Mouse (Mus musculus) heart, postnatal 0 days (tissue): ENCODE measurements at regions not wholly inside any gene's neighbourhood (a gene's known extent, or its start where the extent isn't known, plus 50 kb on each side); places are given as distances from the start of the nearest gene placed in this dataset.
A peak's percentile ranks its signal among the peaks of the same experiment; 100 is the strongest.

Experiments used
- ATAC-seq: fragments of 200-750 bp; cut with Nextera tagmentation; 2 replicates; pipeline ENCODE4 v1.8.0; 2017; ENCODE audit warnings: low read depth, moderate number of reproducible peaks, moderate library complexity; ENCODE audit not compliant: insufficient read depth
- DNase-seq: peaks from one replicate; pipeline ENCODE4 v3.0.0-alpha.2; 2016; ENCODE audit warnings: low spot score
- H3K27ac ChIP-seq: fragments of 300-500 bp; sonication (generic); 2 replicates; pipeline ENCODE4 v1.5.1; 2014; ENCODE audit warnings: low read depth, mild to moderate bottlenecking
- H3K27me3 ChIP-seq: fragments of 300-500 bp; sonication (generic); 2 replicates; pipeline ENCODE4 v1.6.1; 2014; ENCODE audit warnings: low read length, mixed read lengths; ENCODE audit not compliant: control insufficient read depth, insufficient read depth
- H3K36me3 ChIP-seq: fragments of 300-500 bp; sonication (generic); replicated peaks from 2 replicates; pipeline ENCODE4 v1.6.1; 2014; ENCODE audit warnings: low read length, mixed read lengths; ENCODE audit not compliant: control insufficient read depth, insufficient read depth
- H3K4me1 ChIP-seq: fragments of 300-500 bp; sonication (generic); 2 replicates; pipeline ENCODE4 v1.6.1; 2014; ENCODE audit warnings: antibody characterized with exemption; ENCODE audit not compliant: control insufficient read depth, insufficient read depth
- H3K4me2 ChIP-seq: fragments of 300-500 bp; sonication (generic); 2 replicates; pipeline ENCODE4 v1.6.1; 2014; ENCODE audit warnings: low read depth, mild to moderate bottlenecking, low read length, moderate library complexity
- H3K4me3 ChIP-seq: fragments of 300-500 bp; sonication (generic); 2 replicates; pipeline ENCODE4 v1.5.1; 2014; ENCODE audit warnings: low read depth, low read length
- H3K9ac ChIP-seq: fragments of 300-500 bp; sonication (generic); replicated peaks from 2 replicates; pipeline ENCODE4 v1.6.1; 2014; ENCODE audit warnings: low read depth, low read length, mixed read lengths
- H3K9me3 ChIP-seq: fragments of 300-500 bp; sonication (generic); replicated peaks from 2 replicates; pipeline ENCODE4 v1.6.1; 2016; ENCODE audit warnings: low read length; ENCODE audit not compliant: control insufficient read depth
- CTCF ChIP-seq: IDR thresholded peaks from 2 replicates; pipeline ENCODE4 v1.5.1; 2016; ENCODE audit warnings: antibody characterized with exemption, control low read depth, low read depth
- EP300 ChIP-seq: IDR thresholded peaks from 2 replicates; pipeline ENCODE4 v1.6.1; 2016; ENCODE audit warnings: antibody characterized with exemption, low read depth
- WGBS: fragments of 180-500 bp; shearing (Covaris S2); extraction: QIAGEN DNeasy Blood & Tissue Kit; methylation state at CpG from one replicate; pipeline ENCODE4 v1.1.7; 2014; 5-methylcytosine and 5-hydroxymethylcytosine counted together

- no peak for TF ChIP-seq CTCF
- no peak for TF ChIP-seq EP300
- no peaks in the 10 kb centered on the region for H3K4me1 ChIP-seq
- H3K27ac ChIP-seq = no peak overlapping the region
- no peak overlapping the region for H3K9ac ChIP-seq
- no peaks in the 10 kb centered on the region for H3K27me3 ChIP-seq
- ATAC-seq = no peak
- no peak overlapping the region for H3K4me2 ChIP-seq
- no peaks in the 10 kb centered on the region for H3K36me3 ChIP-seq
- DNase-seq = no peak
- 77% methylated on average over 2 of the region's 2 CpGs for WGBS
- no peaks in the 10 kb centered on the region for H3K9me3 ChIP-seq
- H3K4me3 ChIP-seq = no peak overlapping the region
Observed at GRCm38 (mm10) chr13:111055817-111056216, 199.0 kb upstream of the Actbl2 start.

DNA sequence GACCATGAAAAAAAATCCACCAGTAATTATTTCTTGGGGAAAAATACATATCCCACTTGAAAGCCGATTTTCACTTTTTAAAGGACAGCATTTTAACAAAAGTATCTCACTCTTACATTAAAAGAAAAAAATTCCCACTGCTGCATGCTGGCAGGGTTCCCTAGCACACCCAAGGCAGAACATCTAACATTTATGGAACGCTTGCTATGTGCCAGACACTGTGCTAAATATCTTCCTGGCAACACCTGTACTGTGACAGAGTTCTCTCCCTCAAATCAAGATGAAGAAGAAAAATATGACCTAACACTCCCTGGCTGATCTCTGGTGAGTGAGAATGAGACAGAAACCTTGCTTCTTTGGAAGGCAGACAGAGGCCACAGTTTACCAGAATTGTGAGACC is 167.1 kb upstream of the Actbl2 start:
- Histone ChIP-seq H3K4me3 (no peak overlapping the region), H3K36me3 (no peaks in the 10 kb centered on the region), H3K9me3 (no peaks in the 10 kb centered on the region), H3K27me3 (no peaks in the 10 kb centered on the region), H3K4me1 (no peaks in the 10 kb centered on the region), H3K9ac (no peak overlapping the region), H3K27ac (no peak overlapping the region), H3K4me2 (no peak overlapping the region)
- 67% methylated on average over 2 of the region's 2 CpGs for WGBS
- ATAC-seq (no peak), DNase-seq (no peak)
- no peak for TF ChIP-seq CTCF
- no peak for TF ChIP-seq EP300

- H3K4me2 ChIP-seq = no peak overlapping the region
- WGBS = 87% methylated on average over 5 of the region's 5 CpGs
- DNase-seq (no peak), ATAC-seq (no peak)
- H3K9me3 ChIP-seq = no peaks in the 10 kb centered on the region
- H3K27ac ChIP-seq = no peak overlapping the region
- no peaks in the 10 kb centered on the region for H3K27me3 ChIP-seq
- H3K36me3 ChIP-seq = no peaks in the 10 kb centered on the region
- no peak overlapping the region for H3K4me3 ChIP-seq
- TF ChIP-seq CTCF (no peak), EP300 (no peak)
- no peaks in the 10 kb centered on the region for H3K4me1 ChIP-seq
- H3K9ac ChIP-seq = no peak overlapping the region
Observed at GRCm38 (mm10) chr13:111096071-111096470, 158.7 kb upstream of the Actbl2 start.

DNA sequence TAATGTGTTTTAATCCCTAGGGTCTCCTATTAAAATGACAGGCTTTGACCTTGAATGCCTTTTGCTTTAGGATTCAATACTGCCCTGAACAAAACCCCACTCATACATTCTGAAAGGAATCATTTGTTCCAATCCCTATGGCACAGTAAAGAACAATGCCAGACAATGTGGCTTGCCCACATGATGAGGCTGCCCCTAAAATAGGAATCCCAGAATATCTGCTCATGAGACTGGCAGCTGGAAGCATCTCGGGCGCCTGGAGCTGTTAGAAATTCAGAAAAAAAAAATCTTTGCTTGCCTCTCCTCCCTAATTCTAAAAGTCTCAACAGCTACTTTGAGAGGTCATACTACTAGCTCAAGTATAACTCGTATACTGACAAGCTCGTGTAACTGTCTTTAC is 157.5 kb upstream of the Actbl2 start:
- no peak for ATAC-seq
- no peak for TF ChIP-seq CTCF
- 65% methylated on average over 4 of the region's 4 CpGs for WGBS
- Histone ChIP-seq H3K9ac (no peak overlapping the region), H3K27ac (no peak overlapping the region), H3K4me3 (no peak overlapping the region), H3K4me2 (no peak overlapping the region), H3K27me3 (no peaks in the 10 kb centered on the region), H3K9me3 (no peaks in the 10 kb centered on the region), H3K4me1 (no peaks in the 10 kb centered on the region), H3K36me3 (no peaks in the 10 kb centered on the region)
- DNase-seq = no peak

DNA sequence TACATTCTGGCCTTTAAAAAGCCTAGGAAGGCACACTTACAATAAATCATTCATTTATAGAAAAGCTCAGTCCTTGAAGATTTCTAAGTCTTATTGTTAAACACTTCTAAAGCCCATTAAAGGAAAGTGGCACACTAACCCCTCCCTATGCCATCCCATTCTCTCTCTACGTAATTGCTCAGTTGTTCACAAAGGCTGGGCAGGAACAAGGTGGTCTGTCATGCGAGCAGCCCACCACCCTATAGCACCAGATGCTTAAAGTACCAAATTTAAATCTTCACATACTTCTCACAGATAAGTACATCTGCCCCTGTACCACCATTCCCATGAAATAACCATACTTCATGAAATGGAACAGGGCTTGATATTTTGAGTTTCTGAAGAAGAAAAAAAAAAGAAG is 156.1 kb upstream of the Actbl2 start:
- ATAC-seq = no peak
- Histone ChIP-seq H3K27me3 (no peaks in the 10 kb centered on the region), H3K9me3 (no peaks in the 10 kb centered on the region), H3K4me2 (no peak overlapping the region), H3K4me3 (no peak overlapping the region), H3K4me1 (no peaks in the 10 kb centered on the region), H3K36me3 (no peaks in the 10 kb centered on the region), H3K9ac (no peak overlapping the region), H3K27ac (no peak overlapping the region)
- 77% methylated on average over 2 of the region's 2 CpGs for WGBS
- DNase-seq = no peak
- TF ChIP-seq EP300 = no peak
- no peak for TF ChIP-seq CTCF

- TF ChIP-seq EP300 (no peak), CTCF (no peak)
- 30% methylated on average over 6 of the region's 6 CpGs for WGBS
- H3K27ac ChIP-seq = no peak overlapping the region
- no peak overlapping the region for H3K4me3 ChIP-seq
- H3K4me1 ChIP-seq = no peaks in the 10 kb centered on the region
- peak overlapping the region; percentile 15; the same call in 1 of the 2 replicates for H3K4me2 ChIP-seq
- H3K9me3 ChIP-seq = no peaks in the 10 kb centered on the region
- ATAC-seq (peak; percentile 78), DNase-seq (peak; percentile 56)
- no peaks in the 10 kb centered on the region for H3K27me3 ChIP-seq
- H3K36me3 ChIP-seq = no peaks in the 10 kb centered on the region
- H3K9ac ChIP-seq = no peak overlapping the region
Observed at GRCm38 (mm10) chr13:111099252-111099651, 155.6 kb upstream of the Actbl2 start.
